Mouse (Mus musculus): ENCODE results near the gene Papola. TPM values are rescaled to one million over a fixed set of nuclear protein-coding genes. Genes with fewer than 3 reads are reported as not detected.

Gene Papola
- polyA plus RNA-seq, 1 experiment from 2014 or later = 120 TPM

Small RNAs within 50 kb of the gene (microRNA-seq; reads per million reads assigned to microRNA genes)
- 2.9 reads per million, percentile 3 among the genes with 10 or more reads in this experiment for gene Gm22120

Other genes with a start within 250 kb of the Papola start
- gene Bdkrb2, start 221.5 kb upstream of the Papola start, polyA plus RNA-seq (2015; fragmentation: Nextera tagmentation; extraction: Ambion mirVana) = not detected in 2 replicates
- gene Bdkrb1, start 181.6 kb upstream of the Papola start, polyA plus RNA-seq (2015; fragmentation: Nextera tagmentation; extraction: Ambion mirVana) = 0.08 and 0.16 TPM in 2 replicates
- gene Gskip, start 99.9 kb upstream of the Papola start, polyA plus RNA-seq (2015; fragmentation: Nextera tagmentation; extraction: Ambion mirVana) = 13.2 and 14.4 TPM in 2 replicates
- 7.5 and 8.2 TPM in 2 replicates for gene Atg2b, start 99.5 kb upstream of the Papola start, polyA plus RNA-seq (2015; fragmentation: Nextera tagmentation; extraction: Ambion mirVana)
- gene Ak7, start 78.7 kb upstream of the Papola start, polyA plus RNA-seq (2015; fragmentation: Nextera tagmentation; extraction: Ambion mirVana) = 0.03 and 0.07 TPM in 2 replicates
- gene Vrk1, start 225.5 kb downstream of the Papola start, polyA plus RNA-seq (2015; fragmentation: Nextera tagmentation; extraction: Ambion mirVana) = 127 and 146 TPM in 2 replicates

All from liver, embryonic 13.5 days (tissue).